Mouse (Mus musculus): ENCODE results near the gene Herc3.

Herc3 gene

GRCm38 (mm10) chr6:58927881-58928280, 96.6 kb downstream of the Herc3 start:
- no peak for DNase-seq

GRCm38 (mm10) chr6:58929911-58930431, 98.7 kb downstream of the Herc3 start:
- peak in 1 of 2 experiments; percentile 50 for DNase-seq

GRCm38 (mm10) chr6:58931149-58931548, 99.9 kb downstream of the Herc3 start:
- no peak for DNase-seq

- no peak for DNase-seq
These were observed 101.4 kb downstream of the Herc3 start for GRCm38 (mm10) chr6:58932515-58933188.

- no peak for DNase-seq
These were observed 102.1 kb downstream of the Herc3 start for GRCm38 (mm10) chr6:58933189-58933913.

GRCm38 (mm10) chr6:58934144-58934543, 102.9 kb downstream of the Herc3 start:
- DNase-seq: no peak

GRCm38 (mm10) chr6:58937726-58938125, 106.5 kb downstream of the Herc3 start:
- no peak for DNase-seq

- no peak for DNase-seq
These were observed 111.0 kb downstream of the Herc3 start for GRCm38 (mm10) chr6:58942276-58942675.

GRCm38 (mm10) chr6:58943958-58944357, 112.7 kb downstream of the Herc3 start:
- no peak for DNase-seq

- no peak for DNase-seq
These were observed 115.0 kb downstream of the Herc3 start for GRCm38 (mm10) chr6:58946246-58946645.

GRCm38 (mm10) chr6:58946840-58947239, 115.6 kb downstream of the Herc3 start:
- no peak for DNase-seq

- DNase-seq: no peak
These were observed 119.1 kb downstream of the Herc3 start for GRCm38 (mm10) chr6:58950410-58950809.

GRCm38 (mm10) chr6:58951128-58951992, 120.1 kb downstream of the Herc3 start:
- no peak for DNase-seq

- DNase-seq: no peak
These were observed 129.3 kb downstream of the Herc3 start for GRCm38 (mm10) chr6:58960523-58960922.

GRCm38 (mm10) chr6:58962691-58963090, 131.4 kb downstream of the Herc3 start:
- DNase-seq: no peak

- DNase-seq: no peak
These were observed 132.8 kb downstream of the Herc3 start for GRCm38 (mm10) chr6:58964091-58964490.

GRCm38 (mm10) chr6:58964565-58964964, 133.3 kb downstream of the Herc3 start:
- no peak for DNase-seq

- DNase-seq: no peak
These were observed 134.0 kb downstream of the Herc3 start for GRCm38 (mm10) chr6:58965071-58965831.

GRCm38 (mm10) chr6:58968272-58968671, 137.0 kb downstream of the Herc3 start:
- DNase-seq: no peak
